In the genomic region with DNA sequence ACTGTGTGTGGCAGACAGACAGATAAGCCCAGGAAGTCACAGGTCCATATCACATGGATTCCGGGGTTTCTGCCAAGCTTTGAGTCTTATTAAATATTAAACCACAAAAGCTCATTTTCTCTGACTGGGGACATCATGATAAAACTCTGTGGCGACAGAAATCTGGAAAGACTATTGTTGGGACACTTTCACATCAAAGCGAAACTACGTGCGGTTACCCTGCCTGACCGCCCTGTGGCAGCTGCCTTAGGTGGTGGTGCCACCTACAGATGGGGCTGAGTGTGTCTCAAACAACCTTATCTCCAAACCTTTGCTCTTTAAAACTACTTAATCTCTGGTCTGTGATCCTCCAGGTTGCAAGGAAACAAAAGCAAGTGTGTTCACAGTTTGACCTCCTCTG, we compare ENCODE assay signal across 9 mouse cellular contexts.
DNase-seq lines count a peak whose midpoint lies in the region; ATAC-seq and TF ChIP-seq lines count a peak whose summit lies in the region.
"Had no signal": no experiment of that assay in that cellular context is flagged by ENCODE, and none has a peak within 500 bp of the region (broad histone marks: within the 10 kb centered on the region; RNA-seq: fewer than 3 reads in every experiment).

No protein-coding gene starts in this region.

- no peak for TF ChIP-seq POLR2A in bone marrow macrophage, adult 2 months (IDR thresholded peaks at IDR 0.05; ENCODE audit: borderline replicate concordance, low read depth, low read length)

- H3K27ac ChIP-seq in bone marrow macrophage, adult 2 months (ENCODE audit: insufficient read depth, low read depth, low read length) = no peak overlapping the region
- H3K27ac ChIP-seq: embryonic facial prominence, embryonic 15.5 days had no signal

- peak; percentile 1 for DNase-seq in retina, embryonic 14.5 days (ENCODE audit: low spot score)
- DNase-seq in retina, postnatal 1 day = no peak
- peak; percentile 27 to 59 for DNase-seq in heart, adult 9 months (ENCODE audit: low spot score in 2 of 2)
- DNase-seq in kidney, postnatal 36 days = peak; percentile 26 to 62
- DNase-seq in left cerebral cortex, postnatal 10 days (ENCODE audit: extremely low spot score in 1 of 2, low spot score in 2 of 2) = no peak
- no peak for DNase-seq in neural tube, embryonic 10.5 days (ENCODE audit: extremely low spot score, low spot score)

- ATAC-seq in neutrophil, adult 5-6 weeks (ENCODE audit: extremely low read depth, insufficient number of reproducible peaks, low FRiP score, poor library complexity, severe bottlenecking) = peak; percentile 58; the same call in 1 of the 2 replicates

- 0 out of 2 replicates have a peak, but pooled peaks have one; percentile 25 for TF ChIP-seq CTCF in bone marrow macrophage, adult 2 months (IDR thresholded peaks at IDR 0.05; ENCODE audit: low read depth, low read length)

- peak overlapping the region; percentile 37 for H3K4me3 ChIP-seq in bone marrow macrophage, adult 2 months (ENCODE audit: insufficient read depth, low read length)
- H3K4me3 ChIP-seq: embryonic facial prominence, embryonic 15.5 days had no signal

- intact Hi-C loops in left cerebral cortex, postnatal 10 days (cut with DNase I) = loop anchor here (1.0 kb wide), 1 partner anchor 140 kb away; no protein-coding TSS in a partner anchor

- H3K4me1 ChIP-seq in bone marrow macrophage, adult 2 months (ENCODE audit: control insufficient read depth, insufficient read depth, low read length) = 0 out of 2 replicates have a peak, but pooled peaks cover 2% of the 10 kb centered on the region
- H3K4me1 ChIP-seq: embryonic facial prominence, embryonic 15.5 days had no signal

Comparison
In these comparisons a context has a peak if more than half of its experiments do, and no peak if none do; other contexts are left out.
1. DNase-seq: peak in retina, embryonic 14.5 days (single experiment), heart, adult 9 months (2 of 2) and kidney, postnatal 36 days (2 of 2); none in retina, postnatal 1 day (single experiment), left cerebral cortex, postnatal 10 days (0 of 2) and neural tube, embryonic 10.5 days (single experiment).